Mouse (Mus musculus): ENCODE data around the gene Fam71e1.

- TF ChIP-seq POLR2A (IDR thresholded peaks at IDR 0.05; ENCODE audit: low read depth, low read length) (no peak), CTCF (IDR thresholded peaks at IDR 0.05; ENCODE audit: extremely low read depth, insufficient read depth, insufficient read length, insufficient replicate concordance) (no peak)
These were observed 6.1 kb upstream of the Fam71e1 start for GRCm38 (mm10) chr7:44490281-44490680.

Data from spleen, adult 2 months (tissue).